10 mouse cellular contexts compared by ENCODE assay signal in the genomic region with DNA sequence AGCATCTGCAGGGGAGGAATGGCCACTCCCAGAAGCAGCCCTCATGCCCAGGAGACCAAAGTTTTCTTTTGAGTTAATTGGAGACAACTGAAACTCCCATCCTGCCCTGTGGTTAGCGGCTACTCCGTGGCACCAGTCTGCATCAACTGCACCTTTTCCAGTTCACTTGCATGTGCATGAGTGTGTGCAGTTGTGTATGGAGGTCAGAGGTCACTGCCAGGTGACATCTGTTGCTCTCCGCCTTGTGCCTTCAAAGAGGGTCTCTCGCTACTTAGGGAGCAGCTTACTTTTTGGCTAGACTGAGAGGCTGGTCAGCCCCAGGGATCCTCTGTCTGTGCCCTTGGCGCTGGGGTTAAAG.
DNase-seq lines count a peak whose midpoint lies in the region; ATAC-seq and TF ChIP-seq lines count a peak whose summit lies in the region.
"Had no signal": no experiment of that assay in that cellular context is flagged by ENCODE, and none has a peak within 500 bp of the region (broad histone marks: within the 10 kb centered on the region; RNA-seq: fewer than 3 reads in every experiment).

No protein-coding gene starts in this region.

- no peak overlapping the region for H3K4me3 ChIP-seq in kidney, embryonic 16.5 days (ENCODE audit: low read length)
- no peak overlapping the region for H3K4me3 ChIP-seq in embryonic facial prominence, embryonic 15.5 days (replicated peaks)
- no peak overlapping the region for H3K4me3 ChIP-seq in hindbrain, postnatal 0 days (ENCODE audit: low read length)
- no peak overlapping the region for H3K4me3 ChIP-seq in liver, postnatal 0 days (ENCODE audit: low read depth, low read length)
- H3K4me3 ChIP-seq: myocyte had no signal

- ATAC-seq in kidney, embryonic 16.5 days (ENCODE audit: low FRiP score, low TSS enrichment) = peak; percentile 29; the same call in 1 of the 2 replicates
- ATAC-seq in embryonic facial prominence, embryonic 15.5 days (ENCODE audit: insufficient number of reproducible peaks, low FRiP score, low TSS enrichment, low read depth) = no peak
- no peak for ATAC-seq in hindbrain, postnatal 0 days
- no peak for ATAC-seq in liver, postnatal 0 days

- no peak overlapping the region for H3K4me2 ChIP-seq in kidney, embryonic 16.5 days (replicated peaks; ENCODE audit: low read depth, low read length)
- peak overlapping the region; percentile 34; the same call in 1 of the 2 replicates for H3K4me2 ChIP-seq in embryonic facial prominence, embryonic 15.5 days (replicated peaks)
- H3K4me2 ChIP-seq in hindbrain, postnatal 0 days (ENCODE audit: low read depth, low read length) = peak overlapping the region; percentile 38; the same call in 1 of the 2 replicates
- no peak overlapping the region for H3K4me2 ChIP-seq in liver, postnatal 0 days (ENCODE audit: low read depth, low read length)

- H3K9ac ChIP-seq in kidney, embryonic 16.5 days (replicated peaks; ENCODE audit: low read length) = no peak overlapping the region
- no peak overlapping the region for H3K9ac ChIP-seq in embryonic facial prominence, embryonic 15.5 days
- H3K9ac ChIP-seq in hindbrain, postnatal 0 days (replicated peaks; ENCODE audit: low read length) = no peak overlapping the region
- no peak overlapping the region for H3K9ac ChIP-seq in liver, postnatal 0 days (replicated peaks)

- H3K4me1 ChIP-seq in kidney, embryonic 16.5 days (ENCODE audit: insufficient read depth, low read length) = peaks cover 21% of the 10 kb centered on the region; the same call in 1 of the 2 replicates
- peaks cover 33% of the 10 kb centered on the region for H3K4me1 ChIP-seq in embryonic facial prominence, embryonic 15.5 days
- peaks cover 7% of the 10 kb centered on the region for H3K4me1 ChIP-seq in hindbrain, postnatal 0 days (ENCODE audit: insufficient read depth, low read length)
- no peaks in the 10 kb centered on the region for H3K4me1 ChIP-seq in liver, postnatal 0 days (ENCODE audit: insufficient read depth)

- no peaks in the 10 kb centered on the region for H3K36me3 ChIP-seq in kidney, embryonic 16.5 days (ENCODE audit: insufficient read depth, low read length)
- no peaks in the 10 kb centered on the region for H3K36me3 ChIP-seq in embryonic facial prominence, embryonic 15.5 days
- no peaks in the 10 kb centered on the region for H3K36me3 ChIP-seq in hindbrain, postnatal 0 days (ENCODE audit: insufficient read depth, low read length)
- H3K36me3 ChIP-seq in liver, postnatal 0 days (replicated peaks; ENCODE audit: insufficient read depth, low read length) = no peaks in the 10 kb centered on the region

- H3K9me3 ChIP-seq in kidney, embryonic 16.5 days (ENCODE audit: low read length) = no peaks in the 10 kb centered on the region
- H3K9me3 ChIP-seq in embryonic facial prominence, embryonic 15.5 days (replicated peaks) = no peaks in the 10 kb centered on the region
- H3K9me3 ChIP-seq in hindbrain, postnatal 0 days (ENCODE audit: low read length) = no peaks in the 10 kb centered on the region
- no peaks in the 10 kb centered on the region for H3K9me3 ChIP-seq in liver, postnatal 0 days (ENCODE audit: low read length)

- WGBS in kidney, embryonic 16.5 days = 24% methylated on average over 5 of the region's 5 CpGs
- WGBS in embryonic facial prominence, embryonic 15.5 days = 19% methylated on average over 5 of the region's 5 CpGs
- 19% methylated on average over 5 of the region's 5 CpGs for WGBS in hindbrain, postnatal 0 days
- 56% methylated on average over 5 of the region's 5 CpGs for WGBS in liver, postnatal 0 days (ENCODE audit: insufficient replicate concordance)

- DNase-seq in kidney, adult 18-20 months = no peak
- DNase-seq in hindbrain, postnatal 0 days (ENCODE audit: low spot score) = no peak
- peak; percentile 55 for DNase-seq in neural tube, embryonic 10.5 days (ENCODE audit: extremely low spot score, low spot score)
- no peak for DNase-seq in adrenal gland, adult 8-10 months
- no peak for DNase-seq in c-Kit-positive CD71-positive TER-119-positive erythroid progenitor cells, embryonic 14.5 days (ENCODE audit: low spot score)
- DNase-seq in liver, postnatal 0 days = no peak
- DNase-seq: kidney, postnatal 25 days had no signal

- no peak overlapping the region for H3K27ac ChIP-seq in kidney, embryonic 16.5 days (ENCODE audit: low read length)
- peak overlapping the region; percentile 63 for H3K27ac ChIP-seq in embryonic facial prominence, embryonic 15.5 days (replicated peaks)
- H3K27ac ChIP-seq in hindbrain, postnatal 0 days = no peak overlapping the region
- no peak overlapping the region for H3K27ac ChIP-seq in liver, postnatal 0 days (ENCODE audit: low read depth)

- no peaks in the 10 kb centered on the region for H3K27me3 ChIP-seq in kidney, embryonic 16.5 days (ENCODE audit: insufficient read depth, low read length)
- H3K27me3 ChIP-seq in embryonic facial prominence, embryonic 15.5 days = no peaks in the 10 kb centered on the region
- no peaks in the 10 kb centered on the region for H3K27me3 ChIP-seq in hindbrain, postnatal 0 days (ENCODE audit: insufficient read depth, low read length)
- H3K27me3 ChIP-seq in liver, postnatal 0 days (ENCODE audit: insufficient read depth, low read length) = no peaks in the 10 kb centered on the region

- no peak for TF ChIP-seq CTCF in hindbrain, postnatal 0 days (IDR thresholded peaks at IDR 0.05; ENCODE audit: low read depth)
- no peak for TF ChIP-seq CTCF in liver, postnatal 0 days (IDR thresholded peaks at IDR 0.05; ENCODE audit: low read depth)

- no peak for TF ChIP-seq EP300 in liver, postnatal 0 days (IDR thresholded peaks at IDR 0.05; ENCODE audit: low read depth)

Comparison
In these comparisons a context has a peak if more than half of its experiments do, and no peak if none do; other contexts are left out.
1. H3K4me2 ChIP-seq: peak in embryonic facial prominence, embryonic 15.5 days (single experiment) and hindbrain, postnatal 0 days (single experiment); none in kidney, embryonic 16.5 days (single experiment) and liver, postnatal 0 days (single experiment).